Mouse (Mus musculus) heart, postnatal 36 days (tissue): ENCODE measurements around the gene Cnih3. TPM values are rescaled to one million over a fixed set of nuclear protein-coding genes. Genes with fewer than 3 reads are reported as not detected.

Experiments
- DNase-seq, 2 experiments: peaks; one replicate each; pipeline ENCODE4 v3.0.0; 2021 to 2022
- intact Hi-C: fragments of 180-260 bp; cut with DNase I; formaldehyde crosslinking; loops from one replicate; pipeline ENCODE4 v1.15.1; 2025
- total RNA-seq, 2 experiments: library from RNA; stranded (reverse); gene quantifications; 2 replicates each; pipeline ENCODE4 v1.2.3; 2021

Gene Cnih3
- total RNA-seq, 2 experiments from 2014 or later, result not detected

- no peak for DNase-seq
- intact Hi-C loops, result no loop called here
Measured at GRCm38 (mm10) chr1:181505367-181505766, 152.9 kb downstream of the Cnih3 start.

Other genes with a start within 250 kb of the Cnih3 start
- 1 to 10 TPM; 8.2 to 8.4 TPM for gene Nvl, start 208.4 kb upstream of the Cnih3 start, total RNA-seq
- 10 to 100 TPM; 40.7 to 42.7 TPM for gene Cnih4, start 207.9 kb upstream of the Cnih3 start, total RNA-seq
- gene Wdr26, start 140.6 kb upstream of the Cnih3 start, total RNA-seq, result 100 to 1,000 TPM; 110 to 115 TPM
- not detected for gene Ccdc121, start 158.8 kb downstream of the Cnih3 start, total RNA-seq
- gene Dnah14, start 223.9 kb downstream of the Cnih3 start, total RNA-seq, result not detected